Mouse (Mus musculus): Measurements from ENCODE around the gene Park7.

DNA sequence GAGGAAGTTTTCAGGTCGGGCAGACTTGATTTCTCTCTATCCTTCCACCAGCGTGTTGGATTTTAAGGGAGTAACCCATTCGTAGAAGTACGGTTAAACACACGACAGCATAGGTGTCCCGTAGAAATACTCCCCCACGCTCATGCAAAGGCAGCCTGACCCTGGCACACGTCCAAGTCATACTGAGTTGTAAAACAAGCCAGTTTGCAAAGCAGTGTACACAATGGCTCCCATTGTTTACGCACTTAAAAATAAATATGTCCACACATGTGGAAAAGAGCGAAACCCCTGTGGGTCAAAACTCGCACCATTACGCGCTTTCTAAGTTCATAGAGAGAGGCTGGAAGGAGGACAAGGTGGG lies 24.3 kb downstream of the Park7 start:
- TF ChIP-seq CTCF (conservative IDR thresholded peaks at IDR 0.05 in 1 of 2, IDR thresholded peaks at IDR 0.05 in 1 of 2; ENCODE audit: low read depth in 2 of 2, low read length in 2 of 2) (no peak), EP300 (IDR thresholded peaks at IDR 0.05; ENCODE audit: low read length) (no peak)

Data from CH12.LX (cell line).